Mouse (Mus musculus) bone marrow macrophage, adult 2 months (primary cell): ENCODE data around the gene Myo15b.

Experiments used
- CTCF ChIP-seq: IDR thresholded peaks from 2 replicates; pipeline ENCODE4 v1.5.1; 2012; ENCODE audit warnings: low read depth, mild to moderate bottlenecking, low read length, moderate library complexity
- POLR2A ChIP-seq: IDR thresholded peaks from 2 replicates; pipeline ENCODE4 v1.6.1; 2012; ENCODE audit warnings: mild to moderate bottlenecking, low read depth, low read length, borderline replicate concordance

GRCm38 (mm10) chr11:115881002-115881401, 22.8 kb downstream of the Myo15b start:
- no peak for TF ChIP-seq POLR2A
- peak; percentile 90 for TF ChIP-seq CTCF
